Mouse (Mus musculus): ENCODE measurements around the gene Ermp1. TPM values are rescaled to one million over a fixed set of nuclear protein-coding genes. Genes with fewer than 3 reads are reported as not detected.

Gene Ermp1
- polyA plus RNA-seq, 1 experiment: 7.4 TPM

GRCm38 (mm10) chr19:29683844-29684540, 35.8 kb upstream of the Ermp1 start:
- H3K4me2 ChIP-seq (ENCODE audit: low read depth): no peak overlapping the region
- H3K27me3 ChIP-seq (ENCODE audit: control insufficient read depth, insufficient read depth, insufficient read length): no peaks in the 10 kb centered on the region
- H3K4me3 ChIP-seq: no peak overlapping the region
- no peak overlapping the region for H3ac ChIP-seq (ENCODE audit: control insufficient read depth, insufficient read length)
- no peaks in the 10 kb centered on the region for H3K79me2 ChIP-seq (ENCODE audit: control insufficient read depth, insufficient read depth)
- TF ChIP-seq CEBPB (IDR thresholded peaks at IDR 0.05; ENCODE audit: insufficient read depth, poor library complexity, severe bottlenecking) (no peak), TCF12 (IDR thresholded peaks at IDR 0.05; ENCODE audit: insufficient read depth, poor library complexity, severe bottlenecking) (no peak), TCF3 (IDR thresholded peaks at IDR 0.05; ENCODE audit: insufficient read length, low read depth) (no peak), POLR2A (IDR thresholded peaks at IDR 0.05; ENCODE audit: insufficient read length, low read depth) (no peak), MYOG (IDR thresholded peaks at IDR 0.05; ENCODE audit: control insufficient read depth in 1 of 3, insufficient read depth in 1 of 3, insufficient read length in 2 of 3, low read depth in 2 of 3) (no peak), REST (IDR thresholded peaks at IDR 0.05; ENCODE audit: insufficient read depth, insufficient read length) (no peak), USF1 (IDR thresholded peaks at IDR 0.05; ENCODE audit: low read depth) (no peak)
- no peaks in the 10 kb centered on the region for H3K36me3 ChIP-seq (ENCODE audit: control insufficient read depth, insufficient read depth)

- Histone ChIP-seq H3K36me3 (ENCODE audit: control insufficient read depth, insufficient read depth) (no peaks in the 10 kb centered on the region), H3K4me2 (ENCODE audit: low read depth) (no peak overlapping the region), H3K4me3 (no peak overlapping the region), H3ac (ENCODE audit: control insufficient read depth, insufficient read length) (no peak overlapping the region), H3K27me3 (ENCODE audit: control insufficient read depth, insufficient read depth, insufficient read length) (no peaks in the 10 kb centered on the region), H3K79me2 (ENCODE audit: control insufficient read depth, insufficient read depth) (no peaks in the 10 kb centered on the region)
- TF ChIP-seq REST (IDR thresholded peaks at IDR 0.05; ENCODE audit: insufficient read depth, insufficient read length) (no peak), MYOD1 (IDR thresholded peaks at IDR 0.05; ENCODE audit: control insufficient read depth in 1 of 3, insufficient read length in 2 of 3, low read depth in 2 of 3) (no peak), MYOG (IDR thresholded peaks at IDR 0.05; ENCODE audit: control insufficient read depth in 1 of 3, insufficient read depth in 1 of 3, insufficient read length in 2 of 3, low read depth in 2 of 3) (no peak), POLR2A (IDR thresholded peaks at IDR 0.05; ENCODE audit: insufficient read length, low read depth) (no peak), SRF (IDR thresholded peaks at IDR 0.05; ENCODE audit: control insufficient read depth, insufficient read length, low read depth) (no peak)
These were observed 32.3 kb upstream of the Ermp1 start for GRCm38 (mm10) chr19:29680182-29681152.

GRCm38 (mm10) chr19:29678181-29678778, 30.1 kb upstream of the Ermp1 start:
- Histone ChIP-seq H3K4me2 (ENCODE audit: low read depth) (no peak overlapping the region), H3K79me2 (ENCODE audit: control insufficient read depth, insufficient read depth) (no peaks in the 10 kb centered on the region), H3ac (ENCODE audit: control insufficient read depth, insufficient read length) (no peak overlapping the region), H3K4me3 (no peak overlapping the region), H3K36me3 (ENCODE audit: control insufficient read depth, insufficient read depth) (no peaks in the 10 kb centered on the region), H3K27me3 (ENCODE audit: control insufficient read depth, insufficient read depth, insufficient read length) (no peaks in the 10 kb centered on the region)
- no peak for TF ChIP-seq TCF12 (IDR thresholded peaks at IDR 0.05; ENCODE audit: insufficient read depth, poor library complexity, severe bottlenecking)
- TF ChIP-seq POLR2A (IDR thresholded peaks at IDR 0.05; ENCODE audit: insufficient read length, low read depth): no peak
- no peak for TF ChIP-seq CEBPB (IDR thresholded peaks at IDR 0.05; ENCODE audit: insufficient read depth, poor library complexity, severe bottlenecking)
- TF ChIP-seq SRF (IDR thresholded peaks at IDR 0.05; ENCODE audit: control insufficient read depth, insufficient read length, low read depth): no peak
- TF ChIP-seq MYOD1 (IDR thresholded peaks at IDR 0.05; ENCODE audit: control insufficient read depth in 1 of 3, insufficient read length in 2 of 3, low read depth in 2 of 3): no peak
- no peak for TF ChIP-seq POLR2AphosphoS2 (IDR thresholded peaks at IDR 0.05; ENCODE audit: insufficient read length, low read depth)
- no peak for TF ChIP-seq USF1 (IDR thresholded peaks at IDR 0.05; ENCODE audit: low read depth)
- TF ChIP-seq E2F4 (IDR thresholded peaks at IDR 0.05; ENCODE audit: insufficient read depth): no peak
- TF ChIP-seq TCF3 (IDR thresholded peaks at IDR 0.05; ENCODE audit: insufficient read length, low read depth): no peak
- TF ChIP-seq REST (IDR thresholded peaks at IDR 0.05; ENCODE audit: insufficient read depth, insufficient read length): no peak
- TF ChIP-seq MYOG (IDR thresholded peaks at IDR 0.05; ENCODE audit: control insufficient read depth in 1 of 3, insufficient read depth in 1 of 3, insufficient read length in 2 of 3, low read depth in 2 of 3): no peak
- TF ChIP-seq MAX (IDR thresholded peaks at IDR 0.05; ENCODE audit: low read depth): no peak

GRCm38 (mm10) chr19:29676479-29677193, 28.4 kb upstream of the Ermp1 start:
- Histone ChIP-seq H3K4me3 (no peak overlapping the region), H3K36me3 (ENCODE audit: control insufficient read depth, insufficient read depth) (no peaks in the 10 kb centered on the region), H3K79me2 (ENCODE audit: control insufficient read depth, insufficient read depth) (no peaks in the 10 kb centered on the region), H3K27me3 (ENCODE audit: control insufficient read depth, insufficient read depth, insufficient read length) (no peaks in the 10 kb centered on the region), H3ac (ENCODE audit: control insufficient read depth, insufficient read length) (no peak overlapping the region), H3K4me2 (ENCODE audit: low read depth) (no peak overlapping the region)
- no peak for TF ChIP-seq SRF (IDR thresholded peaks at IDR 0.05; ENCODE audit: control insufficient read depth, insufficient read length, low read depth)
- no peak for TF ChIP-seq TCF12 (IDR thresholded peaks at IDR 0.05; ENCODE audit: insufficient read depth, poor library complexity, severe bottlenecking)
- no peak for TF ChIP-seq MAX (IDR thresholded peaks at IDR 0.05; ENCODE audit: low read depth)
- TF ChIP-seq MYOD1 (IDR thresholded peaks at IDR 0.05; ENCODE audit: control insufficient read depth in 1 of 3, insufficient read length in 2 of 3, low read depth in 2 of 3): no peak
- TF ChIP-seq MYOG (IDR thresholded peaks at IDR 0.05; ENCODE audit: control insufficient read depth in 1 of 3, insufficient read depth in 1 of 3, insufficient read length in 2 of 3, low read depth in 2 of 3): no peak

All from myocyte (in vitro differentiated cells).